In the genomic region with DNA sequence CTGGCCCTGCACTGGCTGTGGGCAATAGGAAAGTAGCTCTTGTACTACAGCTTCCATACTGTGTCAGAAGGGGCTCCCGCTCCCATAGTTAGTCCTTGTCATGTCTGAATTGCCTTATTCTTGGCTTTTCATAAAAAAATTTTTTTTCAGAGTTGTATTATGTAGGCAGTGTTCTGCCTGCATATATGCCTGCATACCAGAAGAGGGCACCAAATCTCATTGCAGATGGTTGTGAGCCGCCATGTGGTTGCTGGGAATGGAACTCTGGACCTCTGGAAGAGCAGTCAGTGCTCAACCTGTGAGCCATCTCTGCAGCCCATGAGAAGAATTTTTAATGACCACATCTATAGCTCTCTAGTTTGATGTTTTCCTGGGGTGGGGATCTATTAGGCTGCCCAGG, we compare ENCODE assay signal across 17 mouse cellular contexts. TPM values are rescaled to one million over a fixed set of nuclear protein-coding genes. Genes with fewer than 3 reads are reported as not detected.
A peak's percentile ranks its signal among the peaks of the same experiment; 100 is the strongest.
DNase-seq lines count a peak whose midpoint lies in the region; ATAC-seq and TF ChIP-seq lines count a peak whose summit lies in the region.
"Had no signal": no experiment of that assay in that cellular context is flagged by ENCODE, and none has a peak within 500 bp of the region (broad histone marks: within the 10 kb centered on the region; RNA-seq: fewer than 3 reads in every experiment).

No protein-coding gene starts in this region.

- no peak overlapping the region for H3K4me3 ChIP-seq in kidney, adult 2 months (ENCODE audit: insufficient read depth, low read depth, low read length)
- H3K4me3 ChIP-seq in megakaryocyte, embryonic 14.5 days (replicated peaks): peak overlapping the region; percentile 33
- no peak overlapping the region for H3K4me3 ChIP-seq in small intestine, adult 2 months (ENCODE audit: low read depth, low read length)
- no peak overlapping the region for H3K4me3 ChIP-seq in cerebellum, adult 2 months (replicated peaks; ENCODE audit: insufficient read depth, low read depth, low read length)
- H3K4me3 ChIP-seq: embryonic facial prominence, embryonic 15.5 days; forebrain, embryonic 10.5 days; heart, embryonic 12.5 days; limb, embryonic 12.5 days had no signal

- 100% methylated on average over 2 of the region's 2 CpGs for WGBS in kidney, adult 2 months
- WGBS in small intestine, adult 2 months: 96% methylated on average over 2 of the region's 2 CpGs
- WGBS in cerebellum, adult 2 months: 100% methylated on average over 2 of the region's 2 CpGs

- CTCF ChIA-PET in Patski (lab: Charles Lee): interaction anchor here (1.2 kb wide), 1 partner anchor 15 kb away, joined by 3 read pairs; no protein-coding TSS in a partner anchor

- POLR2A ChIA-PET in Patski (lab: Charles Lee): no interaction called here

- peaks cover 3% of the 10 kb centered on the region; the same call in 1 of the 2 replicates for H3K9me3 ChIP-seq in megakaryocyte, embryonic 14.5 days
- H3K9me3 ChIP-seq: embryonic facial prominence, embryonic 15.5 days; heart, embryonic 12.5 days; limb, embryonic 12.5 days had no signal

- H3K4me1 ChIP-seq in kidney, adult 2 months (ENCODE audit: control insufficient read depth, insufficient read depth, low read length): peaks cover 2% of the 10 kb centered on the region
- H3K4me1 ChIP-seq in megakaryocyte, embryonic 14.5 days: peaks cover 40% of the 10 kb centered on the region
- H3K4me1 ChIP-seq in small intestine, adult 2 months (ENCODE audit: control insufficient read depth, insufficient read depth, insufficient read length, low read length): peaks cover 14% of the 10 kb centered on the region; the same call in 1 of the 2 replicates
- peaks cover 11% of the 10 kb centered on the region; the same call in 1 of the 2 replicates for H3K4me1 ChIP-seq in cerebellum, adult 2 months (ENCODE audit: control insufficient read depth, insufficient read depth, low read length)
- H3K4me1 ChIP-seq: limb, embryonic 12.5 days had no signal

- no peak overlapping the region for H3K27ac ChIP-seq in kidney, adult 2 months (ENCODE audit: insufficient read depth, low read depth, low read length)
- H3K27ac ChIP-seq in small intestine, adult 2 months (ENCODE audit: insufficient read depth, low read depth, low read length): no peak overlapping the region
- H3K27ac ChIP-seq in cerebellum, adult 2 months (ENCODE audit: insufficient read depth, low read length): no peak overlapping the region
- H3K27ac ChIP-seq: embryonic facial prominence, embryonic 15.5 days; forebrain, embryonic 10.5 days; limb, embryonic 12.5 days; macrophage had no signal

- in situ Hi-C loops in Patski (cut with MboI; ENCODE audit: low pct_unique_long_range_greater_than_20kb): no loop called here

- no peaks in the 10 kb centered on the region for H3K36me3 ChIP-seq in kidney, adult 2 months (ENCODE audit: control insufficient read depth, insufficient read depth, low read length)
- H3K36me3 ChIP-seq in megakaryocyte, embryonic 14.5 days (replicated peaks; ENCODE audit: low read length): peaks cover 39% of the 10 kb centered on the region
- peaks cover 8% of the 10 kb centered on the region for H3K36me3 ChIP-seq in small intestine, adult 2 months (ENCODE audit: control insufficient read depth, insufficient read depth, low read length)

- TF ChIP-seq CTCF in kidney, adult 2 months (conservative IDR thresholded peaks at IDR 0.05; ENCODE audit: insufficient read depth, insufficient read length, low read depth, low read length): 0 out of 2 replicates have a peak, but pooled peaks have one; percentile 3
- peak; percentile 46 for TF ChIP-seq CTCF in Patski (IDR thresholded peaks at IDR 0.05)
- TF ChIP-seq CTCF in small intestine, adult 2 months (IDR thresholded peaks at IDR 0.05; ENCODE audit: extremely low read depth, insufficient read length, insufficient replicate concordance, low read depth, low read length): peak; percentile 11; the same call in 1 of the 2 replicates
- TF ChIP-seq CTCF in cerebellum, adult 2 months (IDR thresholded peaks at IDR 0.05; ENCODE audit: borderline replicate concordance, insufficient read depth, low read depth, low read length): no peak

- TF ChIP-seq POLR2A in kidney, adult 2 months (IDR thresholded peaks at IDR 0.05; ENCODE audit: low read depth, low read length): no peak
- no peak for TF ChIP-seq POLR2A in small intestine, adult 2 months (IDR thresholded peaks at IDR 0.05; ENCODE audit: low read depth, low read length)
- TF ChIP-seq POLR2A in cerebellum, adult 2 months (IDR thresholded peaks at IDR 0.05; ENCODE audit: borderline replicate concordance, insufficient read depth, low read length): no peak

- DNase-seq in kidney, adult 2 months: no peak
- DNase-seq in kidney, postnatal 14 days: no peak
- DNase-seq in Patski (ENCODE audit: low read depth, low spot score): no peak
- no peak for DNase-seq in cerebellum, adult 2 months
- DNase-seq: adrenal gland, postnatal 14 days; gastrocnemius, postnatal 25 days; heart, postnatal 36 days; thymus, postnatal 14 days had no signal

- H3K27me3 ChIP-seq in kidney, adult 2 months (replicated peaks; ENCODE audit: control insufficient read depth, insufficient read depth, low read length): no peaks in the 10 kb centered on the region
- H3K27me3 ChIP-seq in megakaryocyte, embryonic 14.5 days (replicated peaks): no peaks in the 10 kb centered on the region
- no peaks in the 10 kb centered on the region for H3K27me3 ChIP-seq in Patski
- H3K27me3 ChIP-seq in small intestine, adult 2 months (ENCODE audit: control insufficient read depth, insufficient read depth, low read length): no peaks in the 10 kb centered on the region; the same call in 1 of the 2 replicates
- H3K27me3 ChIP-seq in cerebellum, adult 2 months (ENCODE audit: control insufficient read depth, insufficient read depth, low read length): no peaks in the 10 kb centered on the region
- H3K27me3 ChIP-seq: embryonic facial prominence, embryonic 15.5 days; heart, embryonic 12.5 days; limb, embryonic 12.5 days had no signal

- ATAC-seq in megakaryocyte, adult 5-6 weeks (ENCODE audit: poor library complexity, severe bottlenecking): no peak
- ATAC-seq in Patski: no peak
- ATAC-seq: activated CD4-positive, CD25-positive, alpha-beta regulatory T cell, adult 4 months had no signal

RNA-seq across cellular contexts. Expression of gene Ppm1a, which starts 13.9 kb away (rescaled TPM):
- 50.1 and 68.8 TPM in 2 replicates for polyA plus RNA-seq in kidney, adult 2 months (2012; rRNA removed)
- 11.3 and 15.3 TPM in 2 replicates for polyA plus RNA-seq in megakaryocyte, embryonic 14.5 days (2012; ENCODE audit: insufficient read depth, low replicate concordance)
- total RNA-seq in megakaryocyte, adult 5-6 weeks (2015): 63.4 and 66.1 TPM in 2 replicates
- total RNA-seq in megakaryocyte, adult 5-6 weeks (2017): 100 and 106 TPM in 2 replicates
- polyA plus RNA-seq in Patski (2021): 131 TPM
- 10.4 and 34.7 TPM in 2 replicates for polyA plus RNA-seq in small intestine, adult 2 months (2012; rRNA removed)
- polyA plus RNA-seq in cerebellum, adult 2 months (2012; rRNA removed): 168 and 184 TPM in 2 replicates
